Mouse (Mus musculus) liver, embryonic 14.5 days (tissue): Measurements from ENCODE around the gene Trim25. TPM values are rescaled to one million over a fixed set of nuclear protein-coding genes. Genes with fewer than 3 reads are reported as not detected.

ENCODE experiments used
- ATAC-seq: fragments of 200-750 bp; cut with Nextera tagmentation; 2 replicates; pipeline ENCODE4 v1.8.0; 2017; ENCODE audit warnings: moderate number of reproducible peaks, mild to moderate bottlenecking, moderate library complexity; ENCODE audit not compliant: insufficient read depth
- DNase-seq, 3 experiments: peaks; one replicate each; pipeline ENCODE4 v3.0.0-alpha.2; 2012 to 2013; ENCODE audit warnings: low read depth in 3 of 3, low spot score in 3 of 3
- H3K27ac ChIP-seq: fragments of 300-500 bp; sonication (generic); 2 replicates; pipeline ENCODE4 v1.5.1; 2014; ENCODE audit warnings: moderate library complexity, mild to moderate bottlenecking, control low read depth, inconsistent platforms
- H3K27me3 ChIP-seq: fragments of 300-500 bp; sonication (generic); 2 replicates; pipeline ENCODE4 v1.6.1; 2014; ENCODE audit warnings: mild to moderate bottlenecking, low read length, moderate library complexity; ENCODE audit not compliant: control insufficient read depth, insufficient read depth
- H3K36me3 ChIP-seq: fragments of 300-500 bp; sonication (generic); replicated peaks from 2 replicates; pipeline ENCODE4 v1.6.1; 2014; ENCODE audit warnings: low read depth; ENCODE audit not compliant: control insufficient read depth, insufficient read depth
- H3K4me1 ChIP-seq, 2 experiments: fragments of 200-500 bp in 1 of 2; fragments of 300-500 bp in 1 of 2; sonication (generic) in 1 of 2; replicated peaks; 2 replicates each; pipeline ENCODE4 v1.6.1; 2012 to 2014; ENCODE audit warnings: antibody characterized with exemption in 1 of 2, inconsistent platforms in 1 of 2, low read length in 1 of 2; ENCODE audit not compliant: control insufficient read depth in 2 of 2, insufficient read depth in 2 of 2
- H3K4me2 ChIP-seq: fragments of 300-500 bp; sonication (generic); 2 replicates; pipeline ENCODE4 v1.6.1; 2014; ENCODE audit warnings: low read depth, mild to moderate bottlenecking, control low read depth, moderate library complexity
- H3K4me3 ChIP-seq, 2 experiments: fragments of 200-500 bp in 1 of 2; fragments of 300-500 bp in 1 of 2; sonication (generic) in 1 of 2; 2 replicates each; pipeline ENCODE4 v1.5.1; 2012 to 2014; ENCODE audit warnings: low read depth in 2 of 2, low read length in 2 of 2, mild to moderate bottlenecking in 2 of 2, control low read depth in 1 of 2, inconsistent platforms in 1 of 2, moderate library complexity in 1 of 2; ENCODE audit not compliant: insufficient read depth in 1 of 2
- H3K9ac ChIP-seq: fragments of 300-500 bp; sonication (generic); replicated peaks from 2 replicates; pipeline ENCODE4 v1.6.1; 2014; ENCODE audit warnings: mild to moderate bottlenecking, control low read depth, moderate library complexity
- H3K9me3 ChIP-seq: fragments of 300-500 bp; sonication (generic); 2 replicates; pipeline ENCODE4 v1.6.1; 2016; ENCODE audit warnings: low read length, mixed read lengths; ENCODE audit not compliant: control insufficient read depth
- CTCF ChIP-seq: IDR thresholded peaks from 2 replicates; pipeline ENCODE4 v1.5.1; 2016; ENCODE audit warnings: antibody characterized with exemption, low read depth, control low read depth
- EP300 ChIP-seq: IDR thresholded peaks from 2 replicates; pipeline ENCODE4 v1.6.1; 2016; ENCODE audit warnings: antibody characterized with exemption, low read depth
- WGBS: fragments of 180-500 bp; shearing (Covaris S2); extraction: QIAGEN DNeasy Blood & Tissue Kit; methylation state at CpG from one replicate; pipeline ENCODE4 v1.1.7; 2014; ENCODE audit not compliant: insufficient replicate concordance; 5-methylcytosine and 5-hydroxymethylcytosine counted together
- polyA plus RNA-seq, 2 experiments: library from polyadenylated mRNA; depleted of rRNA in 1 of 2; stranded (reverse) in 1 of 2; unstranded in 1 of 2; fragments of >200 nt; fragmentation: Nextera tagmentation in 1 of 2; extraction: Ambion mirVana in 1 of 2; gene quantifications; 2 replicates each; pipeline versions ENCODE4 v1.2.1 to v1.2.3; 2012 to 2014

Trim25 gene
- polyA plus RNA-seq, 2 experiments = 9.5 to 11.0 TPM

GRCm38 (mm10) chr11:89007582-89007981 is 8.4 kb downstream of the Trim25 start:
- DNase-seq (no peak), ATAC-seq (no peak)
- 68% methylated on average over 3 of the region's 3 CpGs for WGBS
- Histone ChIP-seq H3K4me3 (no peak overlapping the region), H3K9me3 (no peaks in the 10 kb centered on the region), H3K27ac (no peak overlapping the region), H3K36me3 (peaks cover 73% of the 10 kb centered on the region), H3K4me2 (no peak overlapping the region), H3K4me1 (peaks cover 3 to 17% of the 10 kb centered on the region in 2 experiments; a peak in 3 of 4 replicates), H3K27me3 (no peaks in the 10 kb centered on the region), H3K9ac (no peak overlapping the region)
- no peak for TF ChIP-seq CTCF
- no peak for TF ChIP-seq EP300

- H3K27ac ChIP-seq = no peak overlapping the region
- TF ChIP-seq EP300 (no peak), CTCF (no peak)
- DNase-seq = no peak
- no peak overlapping the region for H3K4me2 ChIP-seq
- no peak overlapping the region for H3K4me3 ChIP-seq
- H3K36me3 ChIP-seq = peaks cover 88% of the 10 kb centered on the region
- 80% methylated on average over 9 of the region's 9 CpGs for WGBS
- H3K4me1 ChIP-seq = peaks cover 0 to 11% of the 10 kb centered on the region in 2 experiments; a peak in 3 of 4 replicates
- no peak overlapping the region for H3K9ac ChIP-seq
- H3K9me3 ChIP-seq = no peaks in the 10 kb centered on the region
- no peak for ATAC-seq
- no peaks in the 10 kb centered on the region for H3K27me3 ChIP-seq
Observed at GRCm38 (mm10) chr11:89009066-89009465, 9.9 kb downstream of the Trim25 start.

DNA sequence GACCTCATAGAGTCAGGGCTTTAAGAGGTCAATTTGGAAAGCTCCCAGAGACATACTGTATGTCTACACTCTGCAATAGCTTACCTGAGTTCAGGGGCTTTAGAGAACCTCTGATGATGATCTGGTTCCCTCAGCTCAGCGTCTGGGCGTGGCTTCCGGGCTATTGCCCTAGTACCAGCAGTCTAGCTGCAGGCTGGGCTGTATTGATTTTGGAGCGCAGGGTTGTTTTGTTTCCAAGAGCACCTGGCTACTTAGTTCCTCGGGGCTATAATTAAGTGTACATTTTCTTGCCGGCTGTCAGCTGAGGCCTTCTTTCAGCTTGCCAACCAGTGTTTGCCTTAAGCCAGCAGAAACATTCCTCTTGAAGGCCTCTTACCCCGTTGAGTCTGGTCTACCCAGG is 10.3 kb downstream of the Trim25 start:
- H3K27ac ChIP-seq = no peak overlapping the region
- H3K9me3 ChIP-seq = no peaks in the 10 kb centered on the region
- DNase-seq = no peak
- no peak overlapping the region for H3K9ac ChIP-seq
- H3K4me3 ChIP-seq = no peak overlapping the region
- H3K36me3 ChIP-seq = peaks cover 92% of the 10 kb centered on the region
- no peaks in the 10 kb centered on the region for H3K27me3 ChIP-seq
- TF ChIP-seq EP300 (no peak), CTCF (no peak)
- peak; percentile 39; the same call in 1 of the 2 replicates for ATAC-seq
- WGBS = 77% methylated on average over 7 of the region's 7 CpGs
- peaks cover 0 to 11% of the 10 kb centered on the region in 2 experiments; a peak in 2 of 4 replicates for H3K4me1 ChIP-seq
- H3K4me2 ChIP-seq = no peak overlapping the region

GRCm38 (mm10) chr11:89012241-89012640 is 13.1 kb downstream of the Trim25 start:
- Histone ChIP-seq H3K9ac (no peak overlapping the region), H3K36me3 (peaks cover 90% of the 10 kb centered on the region), H3K9me3 (no peaks in the 10 kb centered on the region), H3K27ac (no peak overlapping the region), H3K27me3 (no peaks in the 10 kb centered on the region), H3K4me3 (no peak overlapping the region), H3K4me1 (peaks cover 8 to 16% of the 10 kb centered on the region in 2 experiments), H3K4me2 (no peak overlapping the region)
- ATAC-seq (no peak), DNase-seq (no peak)
- TF ChIP-seq EP300 (no peak), CTCF (no peak)
- WGBS = 63% methylated on average over 5 of the region's 5 CpGs

- no peak for TF ChIP-seq CTCF
- TF ChIP-seq EP300 = peak; percentile 88
- H3K27me3 ChIP-seq = no peaks in the 10 kb centered on the region
- ATAC-seq = peak; percentile 91
- peak overlapping the region in 1 of 2 experiments; percentile 3; a peak in 1 of 4 replicates for H3K4me3 ChIP-seq
- peak; percentile 69 to 75 (median 71) for DNase-seq
- peaks cover 63% of the 10 kb centered on the region for H3K36me3 ChIP-seq
- H3K9ac ChIP-seq = peak overlapping the region; percentile 34
- peak overlapping the region; percentile 57 for H3K4me2 ChIP-seq
- no peaks in the 10 kb centered on the region for H3K9me3 ChIP-seq
- H3K4me1 ChIP-seq = peaks cover 40 to 51% of the 10 kb centered on the region in 2 experiments
- 28% methylated on average over 9 of the region's 9 CpGs for WGBS
- H3K27ac ChIP-seq = peak overlapping the region; percentile 43
Observed at GRCm38 (mm10) chr11:89017514-89018182, 18.5 kb downstream of the Trim25 start.
